Mouse (Mus musculus): ENCODE results near the gene B4galnt3.

Gene B4galnt3

GRCm38 (mm10) chr6:120222669-120223068 lies 71.7 kb downstream of the B4galnt3 start:
- peak in 1 of 2 experiments; percentile 65 for DNase-seq (ENCODE audit: low spot score in 2 of 2)

- DNase-seq (ENCODE audit: low spot score in 2 of 2) = no peak
These were observed 75.1 kb downstream of the B4galnt3 start for GRCm38 (mm10) chr6:120219281-120219680.

GRCm38 (mm10) chr6:120216702-120217101 lies 77.7 kb downstream of the B4galnt3 start:
- DNase-seq (ENCODE audit: low spot score in 2 of 2) = peak in 1 of 2 experiments; percentile 49

- peak in 1 of 2 experiments; percentile 68 for DNase-seq (ENCODE audit: low spot score in 2 of 2)
These were observed 82.8 kb downstream of the B4galnt3 start for GRCm38 (mm10) chr6:120211536-120211935.

- DNase-seq (ENCODE audit: low spot score in 2 of 2) = no peak
These were observed 87.8 kb downstream of the B4galnt3 start for GRCm38 (mm10) chr6:120206586-120206985.

GRCm38 (mm10) chr6:120202406-120202805 lies 92.0 kb downstream of the B4galnt3 start:
- no peak for DNase-seq (ENCODE audit: low spot score in 2 of 2)

- no peak for DNase-seq (ENCODE audit: low spot score in 2 of 2)
These were observed 92.4 kb downstream of the B4galnt3 start for GRCm38 (mm10) chr6:120201956-120202355.

GRCm38 (mm10) chr6:120199638-120200394 lies 94.5 kb downstream of the B4galnt3 start:
- no peak for DNase-seq (ENCODE audit: low spot score in 2 of 2)

- peak; percentile 90 to 91 for DNase-seq (ENCODE audit: low spot score in 2 of 2)
These were observed 96.4 kb downstream of the B4galnt3 start for GRCm38 (mm10) chr6:120197964-120198363.

- DNase-seq (ENCODE audit: low spot score in 2 of 2) = peak in 1 of 2 experiments; percentile 72
These were observed 97.5 kb downstream of the B4galnt3 start for GRCm38 (mm10) chr6:120196837-120197236.

GRCm38 (mm10) chr6:120194963-120195362 lies 99.4 kb downstream of the B4galnt3 start:
- DNase-seq (ENCODE audit: low spot score in 2 of 2) = no peak

- DNase-seq (ENCODE audit: low spot score in 2 of 2) = no peak
These were observed 100.1 kb downstream of the B4galnt3 start for GRCm38 (mm10) chr6:120194305-120194704.

GRCm38 (mm10) chr6:120193793-120194192 lies 100.6 kb downstream of the B4galnt3 start:
- DNase-seq (ENCODE audit: low spot score in 2 of 2) = no peak

GRCm38 (mm10) chr6:120193174-120193573 lies 101.2 kb downstream of the B4galnt3 start:
- DNase-seq (ENCODE audit: low spot score in 2 of 2) = peak; percentile 84 to 95

- no peak for DNase-seq (ENCODE audit: low spot score in 2 of 2)
These were observed 102.0 kb downstream of the B4galnt3 start for GRCm38 (mm10) chr6:120192211-120192870.

- no peak for DNase-seq (ENCODE audit: low spot score in 2 of 2)
These were observed 102.8 kb downstream of the B4galnt3 start for GRCm38 (mm10) chr6:120191396-120192170.

- no peak for DNase-seq (ENCODE audit: low spot score in 2 of 2)
These were observed 103.4 kb downstream of the B4galnt3 start for GRCm38 (mm10) chr6:120190912-120191311.

- no peak for DNase-seq (ENCODE audit: low spot score in 2 of 2)
These were observed 104.0 kb downstream of the B4galnt3 start for GRCm38 (mm10) chr6:120190365-120190764.

GRCm38 (mm10) chr6:120189287-120189686 lies 105.1 kb downstream of the B4galnt3 start:
- DNase-seq (ENCODE audit: low spot score in 2 of 2) = no peak

GRCm38 (mm10) chr6:120188376-120189235 lies 105.8 kb downstream of the B4galnt3 start:
- DNase-seq (ENCODE audit: low spot score in 2 of 2) = peak; percentile 63 to 70

- peak; percentile 57 to 85 for DNase-seq (ENCODE audit: low spot score in 2 of 2)
These were observed 106.7 kb downstream of the B4galnt3 start for GRCm38 (mm10) chr6:120187587-120188176.
